Mouse (Mus musculus): ENCODE data around the gene Asap3.

GRCm38 (mm10) chr4:136283783-136284182 lies 77.6 kb downstream of the Asap3 start:
- TF ChIP-seq CTCF (IDR thresholded peaks at IDR 0.05; ENCODE audit: low read depth, low read length) (no peak), POLR2A (IDR thresholded peaks at IDR 0.05; ENCODE audit: extremely low read depth, insufficient read depth, low read length) (no peak)

Measured in liver, adult 2 months (tissue).